Mouse (Mus musculus) heart, postnatal 0 days (tissue): ENCODE results near the gene Gpr107.

ENCODE experiments used
- CTCF ChIP-seq: IDR thresholded peaks from 2 replicates; pipeline ENCODE4 v1.5.1; 2016; ENCODE audit warnings: antibody characterized with exemption, control low read depth, low read depth
- EP300 ChIP-seq: IDR thresholded peaks from 2 replicates; pipeline ENCODE4 v1.6.1; 2016; ENCODE audit warnings: antibody characterized with exemption, low read depth

- TF ChIP-seq CTCF (no peak), EP300 (no peak)
These were observed 105.0 kb downstream of the Gpr107 start for GRCm38 (mm10) chr2:31257096-31257495.
